Mouse (Mus musculus) intestine, postnatal 0 days (tissue): ENCODE data around the gene Abca4. TPM values are rescaled to one million over a fixed set of nuclear protein-coding genes. Genes with fewer than 3 reads are reported as not detected.

Source experiments
- ATAC-seq: fragments of 200-750 bp; cut with Nextera tagmentation; 2 replicates; pipeline ENCODE4 v1.8.0; 2017; ENCODE audit warnings: mild to moderate bottlenecking, moderate TSS enrichment, moderate library complexity
- H3K27ac ChIP-seq: fragments of 300-500 bp; sonication (generic); 2 replicates; pipeline ENCODE4 v1.5.1; 2014; ENCODE audit warnings: mild to moderate bottlenecking, low read depth, low read length, moderate library complexity
- H3K27me3 ChIP-seq: fragments of 300-500 bp; sonication (generic); replicated peaks from 2 replicates; pipeline ENCODE4 v1.6.1; 2014; ENCODE audit warnings: low read length, mixed read lengths; ENCODE audit not compliant: control insufficient read depth, insufficient read depth
- H3K36me3 ChIP-seq: fragments of 300-500 bp; sonication (generic); 2 replicates; pipeline ENCODE4 v1.6.1; 2014; ENCODE audit warnings: mild to moderate bottlenecking, moderate library complexity; ENCODE audit not compliant: control insufficient read depth, insufficient read depth
- H3K4me1 ChIP-seq: fragments of 300-500 bp; sonication (generic); replicated peaks from 2 replicates; pipeline ENCODE4 v1.6.1; 2014; ENCODE audit warnings: antibody characterized with exemption, low read length, mixed read lengths; ENCODE audit not compliant: control insufficient read depth, insufficient read depth
- H3K4me2 ChIP-seq: fragments of 300-500 bp; sonication (generic); replicated peaks from 2 replicates; pipeline ENCODE4 v1.6.1; 2014; ENCODE audit warnings: low read depth, mild to moderate bottlenecking, moderate library complexity
- H3K4me3 ChIP-seq: fragments of 300-500 bp; sonication (generic); 2 replicates; pipeline ENCODE4 v1.5.1; 2014; ENCODE audit warnings: low read depth, low read length
- H3K9ac ChIP-seq: fragments of 300-500 bp; sonication (generic); 2 replicates; pipeline ENCODE4 v1.6.1; 2014; ENCODE audit warnings: mild to moderate bottlenecking, low read depth, low read length
- H3K9me3 ChIP-seq: fragments of 300-500 bp; sonication (generic); 2 replicates; pipeline ENCODE4 v1.6.1; 2016; ENCODE audit warnings: mixed run types; ENCODE audit not compliant: control insufficient read depth
- CTCF ChIP-seq: sonication (generic); IDR thresholded peaks from 2 replicates; pipeline ENCODE4 v1.5.1; 2016; ENCODE audit warnings: low read depth, mild to moderate bottlenecking, control low read depth, antibody characterized with exemption, moderate library complexity
- WGBS: fragments of 180-500 bp; shearing (Covaris S2); extraction: QIAGEN DNeasy Blood & Tissue Kit; methylation state at CpG from one replicate; pipeline ENCODE4 v1.1.7; 2014; 5-methylcytosine and 5-hydroxymethylcytosine counted together
- polyA plus RNA-seq: library from polyadenylated mRNA; unstranded; fragments of >200 nt; fragmentation: Nextera tagmentation; extraction: Ambion mirVana; gene quantifications from 2 replicates; pipeline ENCODE4 v1.2.1, GENCODE M21; 2015

The Abca4 gene
- polyA plus RNA-seq, 1 experiment from 2014 or later, result 0.56 TPM

- Histone ChIP-seq H3K9ac (no peak overlapping the region), H3K4me1 (no peaks in the 10 kb centered on the region; the same call in 1 of the 2 replicates), H3K27me3 (no peaks in the 10 kb centered on the region), H3K4me2 (no peak overlapping the region), H3K4me3 (no peak overlapping the region), H3K36me3 (no peaks in the 10 kb centered on the region), H3K27ac (no peak overlapping the region), H3K9me3 (no peaks in the 10 kb centered on the region)
- no peak for ATAC-seq
- 45% methylated on average over 13 of the region's 13 CpGs for WGBS
- no peak for TF ChIP-seq CTCF
These were observed 20.5 kb downstream of the Abca4 start for GRCm38 (mm10) chr3:122064556-122065410.

- peak; percentile 41; the same call in 1 of the 2 replicates for ATAC-seq
- TF ChIP-seq CTCF, result no peak
- H3K36me3 ChIP-seq, result no peaks in the 10 kb centered on the region
- WGBS, result 83% methylated on average over 10 of the region's 10 CpGs
- H3K4me2 ChIP-seq, result no peak overlapping the region
- H3K9me3 ChIP-seq, result no peaks in the 10 kb centered on the region
- no peak overlapping the region for H3K27ac ChIP-seq
- no peaks in the 10 kb centered on the region for H3K27me3 ChIP-seq
- no peaks in the 10 kb centered on the region for H3K4me1 ChIP-seq
- H3K4me3 ChIP-seq, result no peak overlapping the region
- H3K9ac ChIP-seq, result no peak overlapping the region
These were observed 27.5 kb downstream of the Abca4 start for GRCm38 (mm10) chr3:122071769-122072168.

DNA sequence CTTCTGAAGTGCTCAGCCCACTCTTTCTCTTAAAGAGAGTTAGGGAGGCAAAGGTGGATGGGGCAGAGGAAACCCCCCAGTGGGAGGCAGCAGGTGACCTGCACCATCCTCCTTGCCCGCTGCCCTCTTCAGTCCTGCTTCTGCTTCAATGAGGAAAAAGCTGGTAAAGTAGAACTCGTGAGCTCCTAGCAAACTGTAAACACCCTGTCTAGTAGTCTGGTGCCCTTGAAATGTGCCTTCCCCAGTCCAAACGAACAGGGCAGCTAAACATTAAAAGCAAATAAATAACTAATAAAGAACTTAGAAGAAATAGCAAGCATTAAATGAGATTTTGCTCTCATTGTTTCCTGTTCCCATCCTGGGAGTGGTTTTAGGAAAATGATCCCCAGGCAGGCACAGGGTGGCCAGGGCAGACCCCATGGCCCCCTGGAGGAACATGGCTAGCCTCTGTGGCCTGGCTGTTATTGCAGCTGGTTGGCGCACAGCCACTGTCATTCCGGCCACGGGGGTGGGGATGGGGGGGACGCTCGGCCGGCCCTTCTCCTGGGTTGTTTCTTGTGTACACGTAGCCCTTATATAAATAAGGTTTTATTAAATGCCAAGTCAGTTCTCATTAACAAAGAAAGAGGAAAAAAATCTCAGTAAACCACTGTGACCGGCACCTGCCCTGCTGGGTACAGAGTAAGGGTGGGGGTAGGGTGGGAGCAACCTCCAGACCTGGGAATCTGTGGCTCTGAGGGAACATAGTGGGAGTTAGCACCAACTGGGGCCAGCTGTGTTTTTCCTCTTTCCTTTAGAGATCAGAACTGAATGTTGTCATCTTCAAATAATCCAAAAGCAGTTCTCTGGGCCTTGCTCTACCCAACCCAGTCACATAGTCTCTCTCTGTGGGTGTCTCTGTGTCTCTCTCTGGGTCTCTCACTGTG is 28.7 kb downstream of the Abca4 start:
- Histone ChIP-seq H3K4me3 (no peak overlapping the region), H3K9me3 (no peaks in the 10 kb centered on the region), H3K36me3 (no peaks in the 10 kb centered on the region), H3K9ac (no peak overlapping the region), H3K4me2 (no peak overlapping the region), H3K27ac (no peak overlapping the region), H3K27me3 (no peaks in the 10 kb centered on the region), H3K4me1 (no peaks in the 10 kb centered on the region)
- 53% methylated on average over 11 of the region's 11 CpGs for WGBS
- ATAC-seq, result no peak
- no peak for TF ChIP-seq CTCF

DNA sequence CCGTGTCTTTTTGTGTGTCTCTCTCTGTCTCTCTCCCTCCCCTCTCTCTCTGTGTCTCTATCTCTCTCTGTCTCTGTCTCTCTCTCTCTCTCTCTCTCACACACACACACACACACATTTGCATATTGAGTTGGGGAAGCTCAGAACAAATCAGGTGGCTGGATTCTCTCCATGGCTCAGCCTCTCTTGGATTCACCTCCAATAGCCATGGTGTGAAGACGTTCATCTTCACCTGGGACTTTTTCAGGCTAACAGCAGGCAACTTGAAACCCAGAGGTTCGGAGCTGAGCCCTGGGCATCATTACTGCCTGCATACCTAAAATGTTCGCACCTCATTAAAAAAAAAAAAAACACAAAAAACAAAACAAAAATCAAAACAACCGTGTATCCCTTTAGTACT is 29.4 kb downstream of the Abca4 start:
- H3K36me3 ChIP-seq, result no peaks in the 10 kb centered on the region
- H3K9ac ChIP-seq, result no peak overlapping the region
- peak overlapping the region; percentile 50; the same call in 1 of the 2 replicates for H3K27ac ChIP-seq
- no peak overlapping the region for H3K4me2 ChIP-seq
- TF ChIP-seq CTCF, result no peak
- H3K4me3 ChIP-seq, result no peak overlapping the region
- H3K9me3 ChIP-seq, result no peaks in the 10 kb centered on the region
- ATAC-seq, result no peak
- no peaks in the 10 kb centered on the region for H3K27me3 ChIP-seq
- no peaks in the 10 kb centered on the region for H3K4me1 ChIP-seq
- 78% methylated on average over 5 of the region's 5 CpGs for WGBS

- Histone ChIP-seq H3K27ac (peak overlapping the region; percentile 50), H3K9ac (no peak overlapping the region), H3K4me1 (no peaks in the 10 kb centered on the region), H3K4me2 (no peak overlapping the region), H3K4me3 (no peak overlapping the region), H3K9me3 (no peaks in the 10 kb centered on the region), H3K36me3 (no peaks in the 10 kb centered on the region), H3K27me3 (no peaks in the 10 kb centered on the region)
- 35% methylated on average over 10 of the region's 10 CpGs for WGBS
- TF ChIP-seq CTCF, result no peak
- ATAC-seq, result no peak
These were observed 30.1 kb downstream of the Abca4 start for GRCm38 (mm10) chr3:122074334-122074733.

- Histone ChIP-seq H3K4me2 (no peak overlapping the region), H3K9ac (no peak overlapping the region), H3K4me3 (no peak overlapping the region), H3K27me3 (no peaks in the 10 kb centered on the region), H3K36me3 (no peaks in the 10 kb centered on the region), H3K4me1 (no peaks in the 10 kb centered on the region), H3K9me3 (no peaks in the 10 kb centered on the region), H3K27ac (no peak overlapping the region)
- no peak for TF ChIP-seq CTCF
- ATAC-seq, result no peak
- 47% methylated on average over 6 of the region's 6 CpGs for WGBS
These were observed 33.9 kb downstream of the Abca4 start for GRCm38 (mm10) chr3:122078141-122078540.
